Mouse (Mus musculus): ENCODE results near the gene Smpdl3b. TPM values are rescaled to one million over a fixed set of nuclear protein-coding genes. Genes with fewer than 3 reads are reported as not detected.
"Not testable (repeated sequence)": the region's sequence is repeated elsewhere in the genome, so short reads cannot be mapped to it uniquely, and the experiment has no call there.

Smpdl3b gene
- polyA plus RNA-seq, 1 experiment from 2014 or later, result 14.1 TPM

DNA sequence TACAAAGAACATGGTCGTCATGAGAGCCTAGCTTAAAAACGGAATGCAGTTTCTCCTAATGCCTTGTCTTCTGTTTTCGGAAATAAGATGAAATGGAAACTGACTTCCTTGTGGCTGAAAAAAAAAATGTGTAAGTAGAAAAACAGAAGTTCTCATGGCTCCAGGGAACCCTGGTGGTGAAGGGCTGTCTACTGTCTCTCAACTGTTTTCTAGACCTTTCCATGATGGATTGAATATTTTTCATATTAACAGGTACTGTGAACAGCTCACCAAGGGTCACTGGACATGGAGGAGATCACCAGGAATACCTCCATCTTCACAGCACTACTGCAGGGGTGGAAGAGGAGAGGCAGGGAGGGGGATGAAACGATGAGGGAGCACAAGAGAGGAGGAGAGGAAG is 41.0 kb upstream of the Smpdl3b start:
- in situ Hi-C loops (cut with MboI; ENCODE audit: low pct_unique_long_range_greater_than_20kb), result no loop called here

DNA sequence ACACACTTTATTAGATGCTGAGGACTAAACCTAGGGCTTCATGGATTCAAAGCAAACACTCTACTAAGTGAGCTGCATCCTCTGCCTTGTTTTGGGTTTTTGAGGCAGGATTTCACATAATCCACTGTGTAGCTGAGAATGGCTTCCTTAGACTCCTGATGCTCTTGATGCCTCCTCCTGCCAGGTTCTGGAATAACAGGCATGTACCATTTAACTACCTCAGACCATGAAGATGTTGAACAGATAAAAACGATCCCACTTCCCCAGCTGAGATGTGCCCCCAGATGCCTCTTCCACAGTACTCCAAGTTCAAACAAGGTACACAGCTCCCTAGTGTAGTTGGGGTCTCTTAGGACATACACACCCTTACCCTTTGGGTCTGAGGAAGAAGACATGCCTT is 40.4 kb upstream of the Smpdl3b start:
- in situ Hi-C loops (cut with MboI; ENCODE audit: low pct_unique_long_range_greater_than_20kb), result no loop called here
- ChIA-PET CTCF (interaction anchor here (1.3 to 1.5 kb wide), 2 partner anchors 17 to 26 kb away, joined by 3 to 4 read pairs; no protein-coding TSS in a partner anchor), POLR2A (no interaction called here)
- H3K27me3 ChIP-seq, result no peaks in the 10 kb centered on the region
- ATAC-seq (no peak), DNase-seq (ENCODE audit: low read depth, low spot score) (no peak)
- no peak for TF ChIP-seq CTCF (IDR thresholded peaks at IDR 0.05)

More for the DNA sequence above, 41.0 kb upstream of the Smpdl3b start:
- ChIA-PET POLR2A (interaction anchor here (0.7 kb wide), 1 partner anchor 123 kb away, joined by 7 read pairs; no protein-coding TSS in a partner anchor), CTCF (interaction anchor here (1.5 kb wide), 1 partner anchor 17 kb away, joined by 4 read pairs; no protein-coding TSS in a partner anchor)
- DNase-seq (ENCODE audit: low read depth, low spot score) (no peak), ATAC-seq (no peak)
- no peak for TF ChIP-seq CTCF (IDR thresholded peaks at IDR 0.05)
- H3K27me3 ChIP-seq, result no peaks in the 10 kb centered on the region

DNA sequence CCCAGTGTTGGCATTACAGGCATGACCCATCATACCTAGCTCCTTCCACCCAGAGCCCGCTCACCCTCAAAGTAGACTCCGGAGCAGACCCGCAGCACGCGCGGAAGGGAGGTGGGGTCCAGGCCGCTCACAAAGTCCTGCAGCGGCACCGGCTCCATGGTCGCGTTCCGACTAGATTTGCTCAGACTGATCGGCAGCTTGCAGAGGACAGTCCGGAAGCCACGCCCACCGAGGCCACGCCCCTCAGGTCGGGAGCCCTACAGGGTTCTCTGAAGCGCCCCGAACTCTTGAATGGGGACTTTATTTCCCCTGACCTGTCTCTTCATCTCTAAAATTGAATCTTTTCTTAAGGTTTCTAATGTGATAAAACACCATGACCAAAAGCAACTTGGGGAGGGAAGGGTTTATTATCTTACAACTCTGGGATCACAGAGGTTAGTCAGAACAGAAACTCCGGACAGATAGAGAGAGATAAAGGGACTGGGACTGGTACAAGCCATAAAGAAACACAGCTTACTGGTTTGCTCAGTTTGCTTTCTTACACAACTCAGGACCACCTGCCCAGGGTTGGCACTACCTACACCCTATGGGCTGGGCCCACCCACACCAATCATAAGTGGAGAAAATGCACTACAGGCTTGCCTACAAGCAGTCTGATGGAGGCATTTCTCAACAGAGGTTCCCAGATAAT is 39.3 kb upstream of the Smpdl3b start, which contains the start of gene Themis2:
Gene Themis2, minus strand, starts transcription at position 192 of the 691 bp plus-strand sequence.
- DNase-seq (ENCODE audit: low read depth, low spot score) (no peak), ATAC-seq (no peak)
- H3K27me3 ChIP-seq, result no peaks in the 10 kb centered on the region
- ChIA-PET POLR2A (no interaction called here), CTCF (interaction anchor here (1.3 kb wide), 1 partner anchor 27 kb away, joined by 3 read pairs; no protein-coding TSS in a partner anchor)
- in situ Hi-C loops (cut with MboI; ENCODE audit: low pct_unique_long_range_greater_than_20kb), result no loop called here
- no peak for TF ChIP-seq CTCF (IDR thresholded peaks at IDR 0.05)

DNA sequence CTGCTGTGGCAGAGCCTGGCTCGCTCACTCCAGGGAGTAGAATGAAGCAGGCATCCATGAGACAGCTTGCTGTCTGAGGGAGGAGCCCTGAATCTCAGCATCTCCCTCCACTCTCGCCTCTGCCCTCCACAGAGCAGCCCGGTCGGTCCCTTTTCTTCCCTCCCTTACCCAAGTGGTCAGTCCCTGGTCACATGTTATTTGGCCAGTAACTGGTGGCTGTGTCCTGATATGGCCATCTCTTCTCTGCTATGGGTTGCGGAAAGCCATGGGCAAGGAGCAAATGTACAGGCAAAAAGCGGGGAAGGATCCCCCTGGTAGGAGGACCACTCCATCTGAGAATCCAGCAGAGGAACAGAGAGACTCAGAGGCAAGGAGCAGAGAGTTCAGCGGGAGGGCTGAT is 38.1 kb upstream of the Smpdl3b start:
- no peak for ATAC-seq
- no peak for DNase-seq (ENCODE audit: low read depth, low spot score)
- TF ChIP-seq CTCF (IDR thresholded peaks at IDR 0.05), result no peak
- ChIA-PET CTCF (no interaction called here), POLR2A (no interaction called here)
- in situ Hi-C loops (cut with MboI; ENCODE audit: low pct_unique_long_range_greater_than_20kb), result no loop called here
- no peaks in the 10 kb centered on the region for H3K27me3 ChIP-seq

DNA sequence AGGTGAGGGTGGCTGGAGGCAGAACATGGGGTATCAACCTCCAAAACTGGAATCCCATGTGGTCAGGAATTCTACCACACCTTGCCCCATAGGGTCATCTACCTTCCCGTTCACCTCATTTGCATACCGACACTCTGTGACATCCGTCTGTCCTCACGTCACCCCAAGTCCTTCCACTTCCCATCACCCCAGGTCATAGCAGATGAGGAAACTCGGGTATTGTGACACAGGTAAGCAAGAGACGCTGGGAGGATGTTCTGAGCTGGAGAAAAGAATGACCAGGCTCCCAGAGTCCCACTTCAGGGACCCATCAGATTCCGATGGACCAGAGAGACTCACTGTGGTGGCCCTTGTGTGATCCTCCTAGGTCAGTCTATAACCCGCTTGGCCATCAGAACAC is 37.7 kb upstream of the Smpdl3b start:
- TF ChIP-seq CTCF (IDR thresholded peaks at IDR 0.05), result no peak
- ChIA-PET CTCF (interaction anchor here (1.5 kb wide), 1 partner anchor 18 kb away, joined by 6 read pairs; no protein-coding TSS in a partner anchor), POLR2A (interaction anchor here (0.6 kb wide), 1 partner anchor 8 kb away, joined by 3 read pairs; no protein-coding TSS in a partner anchor)
- no peak for DNase-seq (ENCODE audit: low read depth, low spot score)
- in situ Hi-C loops (cut with MboI; ENCODE audit: low pct_unique_long_range_greater_than_20kb), result no loop called here
- ATAC-seq, result no peak
- H3K27me3 ChIP-seq, result no peaks in the 10 kb centered on the region

DNA sequence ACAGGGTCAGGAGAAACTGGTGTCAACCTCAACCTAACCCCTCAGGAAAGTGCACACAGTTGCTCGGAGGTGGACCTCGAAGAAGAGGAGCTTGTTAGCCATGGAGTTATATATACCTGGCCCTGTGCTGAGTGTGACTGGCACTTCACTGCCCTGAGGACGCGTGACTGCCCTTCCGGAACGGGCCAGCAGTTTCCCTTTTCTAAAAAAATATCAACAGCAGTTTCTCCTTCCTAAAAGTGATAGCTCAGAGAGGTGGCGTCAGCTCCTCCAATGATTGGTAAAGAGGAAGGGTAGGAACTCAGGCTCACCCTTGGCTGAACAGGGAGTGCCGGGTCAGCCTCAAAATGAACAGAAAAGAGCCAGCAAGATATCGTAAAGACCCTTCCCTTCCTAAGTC is 37.0 kb upstream of the Smpdl3b start:
- no peak for DNase-seq (ENCODE audit: low read depth, low spot score)
- CTCF ChIA-PET, result interaction anchor here (0.7 to 1.7 kb wide), 3 partner anchors 12 to 29 kb away, joined by 3 to 6 read pairs (median 6); no protein-coding TSS in a partner anchor
- in situ Hi-C loops (cut with MboI; ENCODE audit: low pct_unique_long_range_greater_than_20kb), result no loop called here
- no peaks in the 10 kb centered on the region for H3K27me3 ChIP-seq
- TF ChIP-seq CTCF (IDR thresholded peaks at IDR 0.05), result no peak
- ATAC-seq, result no peak
- POLR2A ChIA-PET, result interaction anchor here (0.6 kb wide), 1 partner anchor 9 kb away, joined by 3 read pairs; no protein-coding TSS in a partner anchor

DNA sequence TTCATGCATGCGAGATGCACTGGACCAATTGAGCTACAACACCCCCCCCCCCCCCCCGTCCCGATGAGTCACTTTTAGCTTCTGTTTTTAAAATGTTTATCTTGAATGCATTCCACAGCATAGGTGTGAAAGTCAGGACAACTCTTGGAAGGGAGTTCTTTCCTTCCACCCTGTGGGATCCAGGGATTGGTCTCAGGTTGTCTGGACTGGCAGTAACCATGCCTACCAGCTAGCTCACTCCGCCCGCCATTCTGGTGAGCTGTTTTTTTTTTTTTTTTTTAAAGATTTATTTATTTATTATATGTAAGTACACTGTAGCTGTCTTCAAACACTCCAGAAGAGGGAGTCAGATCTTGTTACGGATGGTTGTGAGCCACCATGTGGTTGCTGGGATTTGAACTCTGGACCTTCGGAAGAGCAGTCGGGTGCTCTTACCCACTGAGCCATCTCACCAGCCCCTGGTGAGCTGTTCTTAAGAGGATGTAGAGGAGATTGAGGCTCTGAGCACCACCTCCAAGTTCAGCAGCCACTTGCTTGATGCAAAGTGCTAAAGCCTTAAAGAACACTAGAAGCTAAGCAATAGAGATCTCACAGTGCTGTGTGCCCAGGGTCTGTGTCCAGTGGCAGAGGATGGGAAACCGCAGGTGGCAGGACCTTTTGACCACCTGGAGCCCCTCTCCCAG is 36.4 kb upstream of the Smpdl3b start:
- POLR2A ChIA-PET; H3K27me3 ChIP-seq; ATAC-seq; DNase-seq (ENCODE audit: low read depth, low spot score); in situ Hi-C loops (cut with MboI; ENCODE audit: low pct_unique_long_range_greater_than_20kb): not testable (repeated sequence)
- CTCF ChIA-PET, result interaction anchor here (0.7 to 1.7 kb wide), 3 partner anchors 13 to 30 kb away, joined by 3 to 6 read pairs (median 6); no protein-coding TSS in a partner anchor

DNA sequence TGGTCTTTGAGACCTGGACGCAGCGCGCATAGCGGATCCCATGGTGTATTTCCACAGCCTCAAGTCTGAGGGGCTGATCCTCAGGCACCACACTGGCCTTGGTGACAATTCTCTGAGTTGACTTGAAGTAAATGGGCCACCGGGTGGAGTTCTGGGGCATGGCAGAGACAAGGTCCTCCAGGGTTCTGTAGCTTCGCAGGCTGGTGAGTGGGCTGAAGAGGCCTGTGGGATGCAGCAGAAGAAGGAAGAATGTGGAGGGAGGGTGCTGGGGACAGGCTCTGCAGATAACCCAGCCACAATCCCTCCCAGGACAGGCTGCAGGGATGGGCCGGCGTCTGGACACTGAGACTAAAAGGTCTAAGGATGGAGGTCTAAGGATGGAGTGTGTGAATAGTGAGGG is 32.7 kb upstream of the Smpdl3b start:
- no peak for TF ChIP-seq CTCF (IDR thresholded peaks at IDR 0.05)
- ATAC-seq, result no peak
- in situ Hi-C loops (cut with MboI; ENCODE audit: low pct_unique_long_range_greater_than_20kb), result no loop called here
- no peaks in the 10 kb centered on the region for H3K27me3 ChIP-seq
- CTCF ChIA-PET, result no interaction called here
- POLR2A ChIA-PET, result no interaction called here
- DNase-seq (ENCODE audit: low read depth, low spot score), result no peak

DNA sequence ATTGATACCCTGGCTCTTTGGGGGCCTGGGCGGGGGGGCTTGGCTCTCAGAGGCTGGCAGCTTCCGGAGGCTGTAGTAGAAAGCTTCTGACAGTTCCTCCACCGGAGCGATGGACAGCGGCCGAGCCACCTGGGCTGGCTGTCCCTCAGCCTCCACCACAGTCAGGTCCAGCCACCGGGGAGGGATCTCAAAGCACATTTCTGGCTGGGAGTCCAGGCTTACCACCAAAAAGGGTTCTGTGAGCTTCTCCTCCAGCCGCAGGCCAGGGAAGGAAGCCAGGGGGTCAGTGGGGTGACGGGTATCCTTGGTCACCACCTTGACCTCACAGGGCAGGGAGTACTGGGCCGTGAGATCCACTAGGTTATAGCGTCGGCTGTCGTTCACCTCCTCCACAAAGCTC is 28.2 kb upstream of the Smpdl3b start:
- DNase-seq (ENCODE audit: low read depth, low spot score) (no peak), ATAC-seq (no peak)
- in situ Hi-C loops (cut with MboI; ENCODE audit: low pct_unique_long_range_greater_than_20kb), result no loop called here
- POLR2A ChIA-PET, result no interaction called here
- CTCF ChIA-PET, result no interaction called here
- H3K27me3 ChIP-seq, result no peaks in the 10 kb centered on the region
- TF ChIP-seq CTCF (IDR thresholded peaks at IDR 0.05), result no peak

DNA sequence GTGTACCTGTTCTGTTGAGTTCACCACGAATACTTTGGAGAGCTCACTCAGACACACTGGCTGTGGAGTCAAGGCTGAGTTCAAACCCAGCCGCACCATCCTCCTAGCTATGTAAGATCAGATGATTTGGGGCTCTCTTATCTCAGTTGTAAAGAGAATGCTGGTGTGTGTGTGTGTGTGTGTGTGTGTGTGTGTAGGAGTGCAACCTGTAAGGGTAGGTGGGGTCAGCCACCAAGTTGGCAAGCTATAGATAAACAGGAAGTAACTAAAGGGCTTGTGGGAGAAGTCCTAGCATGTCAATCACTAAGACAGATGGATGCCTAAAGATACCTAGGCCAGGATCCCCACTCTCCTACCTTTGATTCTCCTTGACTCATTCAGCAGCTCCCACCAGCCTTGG is 26.7 kb upstream of the Smpdl3b start:
- ChIA-PET CTCF (interaction anchor here (1.5 kb wide), 1 partner anchor 39 kb away, joined by 4 read pairs; no protein-coding TSS in a partner anchor), POLR2A (no interaction called here)
- no peaks in the 10 kb centered on the region for H3K27me3 ChIP-seq
- in situ Hi-C loops (cut with MboI; ENCODE audit: low pct_unique_long_range_greater_than_20kb), result no loop called here
- DNase-seq (ENCODE audit: low read depth, low spot score) (no peak), ATAC-seq (no peak)
- no peak for TF ChIP-seq CTCF (IDR thresholded peaks at IDR 0.05)

DNA sequence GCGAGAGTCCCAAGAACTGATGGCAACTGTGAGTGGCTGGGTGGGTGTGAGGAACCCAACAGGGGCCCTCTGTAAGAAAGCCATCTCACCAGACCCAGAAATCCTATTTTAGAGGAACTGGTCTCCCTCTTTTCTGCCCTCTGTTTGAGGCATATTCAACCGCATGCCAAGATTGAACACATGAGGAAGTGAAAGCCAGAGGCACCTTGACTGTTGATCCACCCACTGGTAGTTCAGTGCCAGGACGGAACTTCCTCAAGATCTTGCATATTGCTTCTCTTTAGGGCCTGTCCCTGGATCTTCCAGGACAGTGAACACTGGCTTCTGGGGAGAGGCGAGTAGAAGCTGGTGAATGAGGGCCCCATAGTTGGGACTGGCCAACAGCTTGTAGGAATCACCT is 23.2 kb upstream of the Smpdl3b start:
- ATAC-seq (no peak), DNase-seq (ENCODE audit: low read depth, low spot score) (no peak)
- CTCF ChIA-PET, result interaction anchor here (0.9 kb wide), 1 partner anchor 8 kb away, joined by 3 read pairs; no protein-coding TSS in a partner anchor
- H3K27me3 ChIP-seq, result no peaks in the 10 kb centered on the region
- in situ Hi-C loops (cut with MboI; ENCODE audit: low pct_unique_long_range_greater_than_20kb), result no loop called here
- POLR2A ChIA-PET, result no interaction called here
- no peak for TF ChIP-seq CTCF (IDR thresholded peaks at IDR 0.05)
